Mouse (Mus musculus): ENCODE measurements around the gene Anks1b. TPM values are rescaled to one million over a fixed set of nuclear protein-coding genes. Genes with fewer than 3 reads are reported as not detected.
A peak's percentile ranks its signal among the peaks of the same experiment; 100 is the strongest.

Gene Anks1b
- polyA plus RNA-seq, 1 experiment, result 0.03 TPM

DNA sequence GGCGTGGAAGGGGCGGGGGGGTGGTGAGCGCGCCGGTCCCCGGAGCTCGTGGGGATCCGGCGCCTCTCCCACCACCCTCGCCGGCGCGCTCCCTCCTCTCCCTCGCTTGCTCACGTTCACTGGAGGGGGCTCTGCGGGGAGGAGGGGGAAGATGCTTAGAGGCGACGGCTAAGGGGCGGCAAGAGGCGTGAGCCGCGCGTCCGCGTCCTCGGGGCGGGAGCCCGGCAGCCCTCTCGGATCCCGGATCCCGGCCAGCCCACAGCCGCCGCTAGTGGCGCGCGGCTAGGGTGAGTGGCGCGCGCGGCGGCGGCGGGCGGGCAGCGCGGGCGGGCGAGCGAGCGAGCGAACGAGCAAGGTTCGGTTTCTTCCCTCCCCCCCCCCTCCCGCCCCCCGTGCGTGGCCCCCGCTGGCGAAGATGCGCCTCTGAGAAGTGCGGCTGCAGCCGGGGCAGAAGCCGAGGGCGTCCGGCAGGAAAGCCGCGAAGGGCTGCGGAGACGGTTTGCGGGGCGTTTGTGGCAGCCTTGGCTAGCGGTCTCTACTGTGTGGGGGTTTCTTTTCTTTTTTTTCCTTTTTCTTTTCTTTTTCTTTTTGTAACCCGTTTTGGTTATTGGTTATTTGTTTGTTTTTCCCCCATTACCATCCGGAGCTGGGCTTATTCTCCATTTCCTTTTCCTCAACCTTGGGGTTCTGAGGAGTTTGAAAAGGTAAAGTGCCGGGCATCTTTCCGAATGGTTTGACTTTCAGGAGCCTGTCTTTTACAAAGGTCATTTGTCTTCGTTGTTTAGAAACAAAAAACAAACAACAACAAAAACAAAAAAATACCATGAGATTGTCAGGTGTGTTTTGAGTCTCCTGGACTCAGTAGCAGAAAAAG, 956.3 kb downstream of the Anks1b start:
- TF ChIP-seq POLR2A (IDR thresholded peaks at IDR 0.05; ENCODE audit: low read depth, low read length) (no peak), CTCF (IDR thresholded peaks at IDR 0.05; ENCODE audit: extremely low read depth, insufficient read length, insufficient replicate concordance, low read depth, low read length) (no peak)
- Histone ChIP-seq H3K4me3 (ENCODE audit: low read depth, low read length) (peak overlapping the region; percentile 44), H3K27me3 (ENCODE audit: control insufficient read depth, insufficient read depth, low read length) (peaks cover 35% of the 10 kb centered on the region), H3K4me1 (ENCODE audit: control insufficient read depth, insufficient read depth, insufficient read length, low read length) (no peaks in the 10 kb centered on the region), H3K27ac (ENCODE audit: insufficient read depth, low read depth, low read length) (no peak overlapping the region), H3K36me3 (ENCODE audit: control insufficient read depth, insufficient read depth, low read length) (no peaks in the 10 kb centered on the region)
- 2% methylated on average over 51 of the region's 76 CpGs for WGBS

GRCm38 (mm10) chr10:90830268-90830585, 956.9 kb downstream of the Anks1b start:
- Histone ChIP-seq H3K27me3 (ENCODE audit: control insufficient read depth, insufficient read depth, low read length) (peaks cover 35% of the 10 kb centered on the region), H3K4me3 (ENCODE audit: low read depth, low read length) (no peak overlapping the region), H3K36me3 (ENCODE audit: control insufficient read depth, insufficient read depth, low read length) (no peaks in the 10 kb centered on the region), H3K4me1 (ENCODE audit: control insufficient read depth, insufficient read depth, insufficient read length, low read length) (no peaks in the 10 kb centered on the region), H3K27ac (ENCODE audit: insufficient read depth, low read depth, low read length) (no peak overlapping the region)
- WGBS, result 5% methylated on average over 11 of the region's 11 CpGs
- TF ChIP-seq POLR2A (IDR thresholded peaks at IDR 0.05; ENCODE audit: low read depth, low read length) (no peak), CTCF (IDR thresholded peaks at IDR 0.05; ENCODE audit: extremely low read depth, insufficient read length, insufficient replicate concordance, low read depth, low read length) (no peak)

- Histone ChIP-seq H3K36me3 (ENCODE audit: control insufficient read depth, insufficient read depth, low read length) (no peaks in the 10 kb centered on the region), H3K27me3 (ENCODE audit: control insufficient read depth, insufficient read depth, low read length) (peaks cover 35% of the 10 kb centered on the region), H3K4me3 (ENCODE audit: low read depth, low read length) (no peak overlapping the region), H3K27ac (ENCODE audit: insufficient read depth, low read depth, low read length) (no peak overlapping the region), H3K4me1 (ENCODE audit: control insufficient read depth, insufficient read depth, insufficient read length, low read length) (no peaks in the 10 kb centered on the region)
- whole genome bisulfite sequencing, result 7% methylated on average over 21 of the region's 21 CpGs
- TF ChIP-seq CTCF (IDR thresholded peaks at IDR 0.05; ENCODE audit: extremely low read depth, insufficient read length, insufficient replicate concordance, low read depth, low read length) (no peak), POLR2A (IDR thresholded peaks at IDR 0.05; ENCODE audit: low read depth, low read length) (no peak)
These were observed 957.4 kb downstream of the Anks1b start for GRCm38 (mm10) chr10:90830591-90831287.

GRCm38 (mm10) chr10:90831288-90831626, 957.9 kb downstream of the Anks1b start:
- WGBS, result 12% methylated on average over 2 of the region's 2 CpGs
- TF ChIP-seq CTCF (IDR thresholded peaks at IDR 0.05; ENCODE audit: extremely low read depth, insufficient read length, insufficient replicate concordance, low read depth, low read length) (no peak), POLR2A (IDR thresholded peaks at IDR 0.05; ENCODE audit: low read depth, low read length) (no peak)

GRCm38 (mm10) chr10:90834306-90834705, 961.0 kb downstream of the Anks1b start:
- Histone ChIP-seq H3K4me1 (ENCODE audit: control insufficient read depth, insufficient read depth, insufficient read length, low read length) (no peaks in the 10 kb centered on the region), H3K36me3 (ENCODE audit: control insufficient read depth, insufficient read depth, low read length) (no peaks in the 10 kb centered on the region), H3K4me3 (ENCODE audit: low read depth, low read length) (no peak overlapping the region), H3K27ac (ENCODE audit: insufficient read depth, low read depth, low read length) (no peak overlapping the region), H3K27me3 (ENCODE audit: control insufficient read depth, insufficient read depth, low read length) (peaks cover 18% of the 10 kb centered on the region)
- WGBS, result 34% methylated on average over 5 of the region's 5 CpGs
- TF ChIP-seq POLR2A (IDR thresholded peaks at IDR 0.05; ENCODE audit: low read depth, low read length), result no peak
- TF ChIP-seq CTCF (IDR thresholded peaks at IDR 0.05; ENCODE audit: extremely low read depth, insufficient read length, insufficient replicate concordance, low read depth, low read length), result no peak

More at GRCm38 (mm10) chr10:90831288-90831626, 957.9 kb downstream of the Anks1b start:
- no peak overlapping the region for H3K27ac ChIP-seq (ENCODE audit: insufficient read depth, low read depth, low read length)
- H3K4me3 ChIP-seq (ENCODE audit: low read depth, low read length), result no peak overlapping the region
- H3K4me1 ChIP-seq (ENCODE audit: control insufficient read depth, insufficient read depth, insufficient read length, low read length), result no peaks in the 10 kb centered on the region
- peaks cover 35% of the 10 kb centered on the region for H3K27me3 ChIP-seq (ENCODE audit: control insufficient read depth, insufficient read depth, low read length)
- no peaks in the 10 kb centered on the region for H3K36me3 ChIP-seq (ENCODE audit: control insufficient read depth, insufficient read depth, low read length)

DNA sequence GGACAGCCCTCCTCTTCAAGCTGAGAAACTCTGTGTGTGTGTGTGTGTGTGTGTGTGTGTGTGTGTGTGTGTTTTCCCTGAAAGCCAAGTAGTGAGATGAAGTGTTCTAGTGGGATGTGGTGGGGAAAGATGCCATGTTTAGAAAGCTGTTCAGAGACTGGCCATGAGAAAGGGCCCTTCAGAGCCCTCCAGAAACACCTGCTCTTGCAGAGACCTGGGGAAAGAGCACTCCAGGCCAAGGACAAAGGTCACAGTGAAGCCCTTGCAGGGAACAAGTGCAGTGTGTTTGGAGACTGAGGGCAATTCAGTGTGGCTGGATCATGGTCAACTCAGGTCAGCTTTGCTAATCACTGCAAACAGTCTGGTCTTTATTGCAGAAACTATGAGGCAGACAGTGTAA, 961.9 kb downstream of the Anks1b start:
- Histone ChIP-seq H3K27me3 (ENCODE audit: control insufficient read depth, insufficient read depth, low read length) (peaks cover 11% of the 10 kb centered on the region; the same call in 1 of the 2 replicates), H3K27ac (ENCODE audit: insufficient read depth, low read depth, low read length) (no peak overlapping the region), H3K36me3 (ENCODE audit: control insufficient read depth, insufficient read depth, low read length) (no peaks in the 10 kb centered on the region), H3K4me1 (ENCODE audit: control insufficient read depth, insufficient read depth, insufficient read length, low read length) (no peaks in the 10 kb centered on the region), H3K4me3 (ENCODE audit: low read depth, low read length) (no peak overlapping the region)
- TF ChIP-seq CTCF (IDR thresholded peaks at IDR 0.05; ENCODE audit: extremely low read depth, insufficient read length, insufficient replicate concordance, low read depth, low read length), result no peak
- no peak for TF ChIP-seq POLR2A (IDR thresholded peaks at IDR 0.05; ENCODE audit: low read depth, low read length)

- H3K4me3 ChIP-seq (ENCODE audit: low read depth, low read length), result no peak overlapping the region
- no peaks in the 10 kb centered on the region for H3K4me1 ChIP-seq (ENCODE audit: control insufficient read depth, insufficient read depth, insufficient read length, low read length)
- H3K27me3 ChIP-seq (ENCODE audit: control insufficient read depth, insufficient read depth, low read length), result no peaks in the 10 kb centered on the region
- H3K36me3 ChIP-seq (ENCODE audit: control insufficient read depth, insufficient read depth, low read length), result no peaks in the 10 kb centered on the region
- WGBS, result 31% methylated on average over 9 of the region's 9 CpGs
- TF ChIP-seq CTCF (IDR thresholded peaks at IDR 0.05; ENCODE audit: extremely low read depth, insufficient read length, insufficient replicate concordance, low read depth, low read length) (no peak), POLR2A (IDR thresholded peaks at IDR 0.05; ENCODE audit: low read depth, low read length) (no peak)
- no peak overlapping the region for H3K27ac ChIP-seq (ENCODE audit: insufficient read depth, low read depth, low read length)
These were observed 966.5 kb downstream of the Anks1b start for GRCm38 (mm10) chr10:90839611-90840335.

Measured in small intestine, adult 2 months (tissue).